Mouse (Mus musculus) lung, embryonic 15.5 days (tissue): ENCODE results near the gene Ubl7. TPM values are rescaled to one million over a fixed set of nuclear protein-coding genes. Genes with fewer than 3 reads are reported as not detected.

Experiments used
- ATAC-seq: fragments of 200-750 bp; cut with Nextera tagmentation; 2 replicates; pipeline ENCODE4 v1.8.0; 2017; ENCODE audit warnings: moderate number of reproducible peaks, borderline replicate concordance; ENCODE audit not compliant: low FRiP score, low TSS enrichment; ENCODE audit errors: extremely low read depth
- H3K27ac ChIP-seq: fragments of 300-500 bp; sonication (generic); 2 replicates; pipeline ENCODE4 v1.5.1; 2015; ENCODE audit warnings: moderate library complexity, mild to moderate bottlenecking, inconsistent platforms
- H3K27me3 ChIP-seq: fragments of 300-500 bp; sonication (generic); 2 replicates; pipeline ENCODE4 v1.6.1; 2015; ENCODE audit warnings: inconsistent platforms
- H3K36me3 ChIP-seq: fragments of 300-500 bp; sonication (generic); 2 replicates; pipeline ENCODE4 v1.6.1; 2015; ENCODE audit warnings: inconsistent platforms
- H3K4me1 ChIP-seq: fragments of 300-500 bp; sonication (generic); 2 replicates; pipeline ENCODE4 v1.6.1; 2015; ENCODE audit warnings: inconsistent platforms
- H3K4me2 ChIP-seq: fragments of 300-500 bp; sonication (generic); 2 replicates; pipeline ENCODE4 v1.6.1; 2015; ENCODE audit warnings: inconsistent platforms, mild to moderate bottlenecking, moderate library complexity
- H3K4me3 ChIP-seq: fragments of 300-500 bp; sonication (generic); 2 replicates; pipeline ENCODE4 v1.5.1; 2015; ENCODE audit warnings: mild to moderate bottlenecking, inconsistent platforms
- H3K9ac ChIP-seq: fragments of 300-500 bp; sonication (generic); 2 replicates; pipeline ENCODE4 v1.6.1; 2015; ENCODE audit warnings: inconsistent platforms
- H3K9me3 ChIP-seq: fragments of 300-500 bp; sonication (generic); 2 replicates; pipeline ENCODE4 v1.6.1; 2016; ENCODE audit warnings: inconsistent platforms
- WGBS: fragments of 180-500 bp; shearing (Covaris S2); methylation state at CpG from one replicate; pipeline ENCODE4 v1.1.7; 2015; 5-methylcytosine and 5-hydroxymethylcytosine counted together
- polyA plus RNA-seq: library from polyadenylated mRNA; unstranded; fragments of >200 nt; fragmentation: Nextera tagmentation; extraction: Ambion mirVana; gene quantifications from 2 replicates; pipeline ENCODE4 v1.2.1, GENCODE M21; 2015

The Ubl7 gene
- polyA plus RNA-seq, 1 experiment from 2014 or later: 112 TPM

- Histone ChIP-seq H3K4me3 (no peak overlapping the region), H3K9me3 (no peaks in the 10 kb centered on the region), H3K9ac (no peak overlapping the region), H3K4me2 (no peak overlapping the region), H3K27ac (no peak overlapping the region), H3K36me3 (no peaks in the 10 kb centered on the region), H3K27me3 (peaks cover 5% of the 10 kb centered on the region; the same call in 1 of the 2 replicates), H3K4me1 (peaks cover 17% of the 10 kb centered on the region; the same call in 1 of the 2 replicates)
- no peak for ATAC-seq
- 69% methylated on average over 6 of the region's 6 CpGs for WGBS
Observed at GRCm38 (mm10) chr9:57951993-57952392, 41.2 kb downstream of the Ubl7 start.

- Histone ChIP-seq H3K9me3 (no peaks in the 10 kb centered on the region), H3K9ac (no peak overlapping the region), H3K27me3 (peaks cover 5% of the 10 kb centered on the region; the same call in 1 of the 2 replicates), H3K4me1 (peaks cover 6% of the 10 kb centered on the region; the same call in 1 of the 2 replicates), H3K4me3 (no peak overlapping the region), H3K36me3 (no peaks in the 10 kb centered on the region), H3K27ac (no peak overlapping the region), H3K4me2 (no peak overlapping the region)
- 78% methylated on average over 12 of the region's 12 CpGs for whole genome bisulfite sequencing
- no peak for ATAC-seq
Observed at GRCm38 (mm10) chr9:57954962-57955744, 44.4 kb downstream of the Ubl7 start.

GRCm38 (mm10) chr9:57955764-57956163 lies 45.0 kb downstream of the Ubl7 start:
- Histone ChIP-seq H3K9ac (no peak overlapping the region), H3K27ac (no peak overlapping the region), H3K4me3 (no peak overlapping the region), H3K36me3 (no peaks in the 10 kb centered on the region), H3K4me1 (0 out of 2 replicates have a peak, but pooled peaks cover 2% of the 10 kb centered on the region), H3K27me3 (peaks cover 3% of the 10 kb centered on the region; the same call in 1 of the 2 replicates), H3K9me3 (no peaks in the 10 kb centered on the region), H3K4me2 (no peak overlapping the region)
- ATAC-seq: no peak
- WGBS: 68% methylated on average over 6 of the region's 6 CpGs

- H3K9ac ChIP-seq: no peak overlapping the region
- no peaks in the 10 kb centered on the region for H3K36me3 ChIP-seq
- no peak overlapping the region for H3K4me3 ChIP-seq
- no peaks in the 10 kb centered on the region for H3K27me3 ChIP-seq
- no peaks in the 10 kb centered on the region for H3K4me1 ChIP-seq
- H3K27ac ChIP-seq: no peak overlapping the region
- 79% methylated on average over 9 of the region's 9 CpGs for WGBS
- no peaks in the 10 kb centered on the region for H3K9me3 ChIP-seq
- no peak for ATAC-seq
- no peak overlapping the region for H3K4me2 ChIP-seq
Observed at GRCm38 (mm10) chr9:57956196-57956837, 45.5 kb downstream of the Ubl7 start.

GRCm38 (mm10) chr9:57956838-57957236 lies 46.1 kb downstream of the Ubl7 start:
- WGBS: 74% methylated on average over 5 of the region's 5 CpGs
- ATAC-seq: no peak
- H3K27ac ChIP-seq: no peak overlapping the region
- no peaks in the 10 kb centered on the region for H3K4me1 ChIP-seq
- H3K9ac ChIP-seq: no peak overlapping the region
- no peak overlapping the region for H3K4me2 ChIP-seq
- no peak overlapping the region for H3K4me3 ChIP-seq
- no peaks in the 10 kb centered on the region for H3K9me3 ChIP-seq
- no peaks in the 10 kb centered on the region for H3K27me3 ChIP-seq
- H3K36me3 ChIP-seq: no peaks in the 10 kb centered on the region

GRCm38 (mm10) chr9:57958615-57959014 lies 47.8 kb downstream of the Ubl7 start:
- H3K9me3 ChIP-seq: no peaks in the 10 kb centered on the region
- H3K4me1 ChIP-seq: no peaks in the 10 kb centered on the region
- no peak overlapping the region for H3K4me2 ChIP-seq
- ATAC-seq: no peak
- H3K27ac ChIP-seq: no peak overlapping the region
- 67% methylated on average over 1 of the region's 1 CpGs for WGBS
- no peak overlapping the region for H3K4me3 ChIP-seq
- H3K9ac ChIP-seq: no peak overlapping the region
- no peaks in the 10 kb centered on the region for H3K27me3 ChIP-seq
- H3K36me3 ChIP-seq: no peaks in the 10 kb centered on the region

GRCm38 (mm10) chr9:57959399-57959798 lies 48.6 kb downstream of the Ubl7 start:
- Histone ChIP-seq H3K36me3 (no peaks in the 10 kb centered on the region), H3K9me3 (no peaks in the 10 kb centered on the region), H3K4me2 (no peak overlapping the region), H3K4me3 (no peak overlapping the region), H3K27me3 (no peaks in the 10 kb centered on the region), H3K27ac (no peak overlapping the region), H3K4me1 (no peaks in the 10 kb centered on the region), H3K9ac (no peak overlapping the region)
- 49% methylated on average over 10 of the region's 10 CpGs for WGBS
- ATAC-seq: no peak

- H3K36me3 ChIP-seq: no peaks in the 10 kb centered on the region
- no peak overlapping the region for H3K9ac ChIP-seq
- H3K4me2 ChIP-seq: no peak overlapping the region
- peaks cover 5% of the 10 kb centered on the region; the same call in 1 of the 2 replicates for H3K4me1 ChIP-seq
- H3K27me3 ChIP-seq: no peaks in the 10 kb centered on the region
- no peak; the same call in 1 of the 2 replicates for ATAC-seq
- H3K4me3 ChIP-seq: no peak overlapping the region
- no peak overlapping the region for H3K27ac ChIP-seq
- no peaks in the 10 kb centered on the region for H3K9me3 ChIP-seq
- 76% methylated on average over 17 of the region's 17 CpGs for WGBS
Observed at GRCm38 (mm10) chr9:57959886-57960866, 49.4 kb downstream of the Ubl7 start.

GRCm38 (mm10) chr9:57961226-57961625 lies 50.4 kb downstream of the Ubl7 start:
- Histone ChIP-seq H3K27me3 (no peaks in the 10 kb centered on the region), H3K4me2 (no peak overlapping the region), H3K27ac (0 out of 2 replicates have a peak overlapping the region, but pooled peaks have one; percentile 24), H3K9me3 (no peaks in the 10 kb centered on the region), H3K36me3 (no peaks in the 10 kb centered on the region), H3K9ac (no peak overlapping the region), H3K4me3 (no peak overlapping the region), H3K4me1 (peaks cover 11% of the 10 kb centered on the region)
- 90% methylated on average over 15 of the region's 15 CpGs for WGBS
- no peak for ATAC-seq

GRCm38 (mm10) chr9:57961863-57962778 lies 51.3 kb downstream of the Ubl7 start:
- H3K4me2 ChIP-seq: no peak overlapping the region
- H3K27me3 ChIP-seq: no peaks in the 10 kb centered on the region
- H3K4me1 ChIP-seq: peaks cover 11% of the 10 kb centered on the region
- ATAC-seq: no peak
- 36% methylated on average over 17 of the region's 17 CpGs for WGBS
- H3K4me3 ChIP-seq: no peak overlapping the region
- H3K27ac ChIP-seq: peak overlapping the region; percentile 24; the same call in 1 of the 2 replicates
- H3K36me3 ChIP-seq: no peaks in the 10 kb centered on the region
- no peak overlapping the region for H3K9ac ChIP-seq
- H3K9me3 ChIP-seq: no peaks in the 10 kb centered on the region
